Mouse (Mus musculus) 3134 (cell line): ENCODE data around the gene Zfp64.

Source experiments
- DNase-seq: peaks from one replicate; pipeline ENCODE4 v3.0.0-alpha.2; 2011; ENCODE audit warnings: low spot score; ENCODE audit not compliant: insufficient read length; ENCODE audit errors: extremely low read depth

Gene Zfp64

GRCm38 (mm10) chr2:168902634-168903033 is 52.8 kb downstream of the Zfp64 start:
- no peak for DNase-seq

GRCm38 (mm10) chr2:168897906-168898305 is 57.5 kb downstream of the Zfp64 start:
- no peak for DNase-seq

DNA sequence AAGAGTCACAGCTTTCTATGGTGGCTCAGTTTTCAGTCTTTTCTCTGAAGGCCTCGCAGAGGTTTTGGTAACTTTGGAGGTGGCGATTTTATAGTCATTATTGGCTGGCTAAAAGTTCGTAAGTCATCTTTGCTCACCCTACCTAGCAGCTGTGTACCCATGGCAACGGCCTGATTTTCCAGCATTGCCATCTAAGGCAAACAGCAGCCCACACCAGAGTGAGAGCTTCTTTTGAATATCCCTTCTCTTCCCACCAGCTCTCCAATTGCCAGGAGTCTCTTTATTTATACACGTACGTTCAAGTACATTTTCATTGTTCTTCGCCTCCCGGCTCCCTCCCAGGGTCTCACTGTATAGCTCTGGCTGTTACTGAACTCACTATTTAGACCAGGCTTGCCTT is 59.9 kb downstream of the Zfp64 start:
- DNase-seq, result no peak

DNA sequence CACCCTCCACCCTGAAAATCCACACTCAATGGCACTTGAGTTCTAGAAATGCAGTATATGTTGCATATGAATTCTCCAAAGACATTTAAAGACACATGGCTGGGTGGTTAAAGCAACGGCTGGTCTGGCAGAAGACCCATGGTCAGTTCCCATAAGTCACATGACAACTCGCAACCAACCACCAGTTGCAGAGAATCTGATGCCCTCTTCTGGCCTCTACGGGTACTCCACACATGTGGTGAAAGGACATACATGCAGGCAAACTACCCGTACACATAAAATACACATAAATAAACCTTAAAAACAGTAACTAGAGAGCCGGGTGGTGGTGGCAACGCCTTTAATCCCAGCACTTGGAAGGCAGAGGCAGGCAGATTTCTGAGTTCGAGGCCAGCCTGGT is 60.6 kb downstream of the Zfp64 start:
- DNase-seq, result no peak

- no peak for DNase-seq
These were observed 63.3 kb downstream of the Zfp64 start for GRCm38 (mm10) chr2:168892057-168892456.

DNA sequence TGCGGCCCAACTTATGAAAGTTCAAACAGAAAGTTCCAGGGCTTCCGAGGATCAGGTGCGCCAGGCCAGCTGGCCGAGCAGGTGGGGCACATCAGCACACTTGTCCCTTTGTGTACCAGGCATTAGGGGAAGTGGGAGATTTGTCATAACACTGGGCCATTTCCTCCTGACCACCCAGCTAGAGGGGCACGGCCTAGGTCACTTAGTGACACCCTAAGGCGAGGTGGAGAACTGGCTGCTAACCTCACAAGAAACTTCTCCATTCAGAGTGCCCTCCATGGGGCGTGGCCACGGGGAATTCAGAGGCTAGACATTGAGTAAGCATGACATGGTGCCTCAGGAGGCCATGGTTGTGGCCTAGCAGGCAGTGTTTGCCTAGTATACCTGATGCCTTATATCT is 70.7 kb downstream of the Zfp64 start:
- DNase-seq, result no peak

DNA sequence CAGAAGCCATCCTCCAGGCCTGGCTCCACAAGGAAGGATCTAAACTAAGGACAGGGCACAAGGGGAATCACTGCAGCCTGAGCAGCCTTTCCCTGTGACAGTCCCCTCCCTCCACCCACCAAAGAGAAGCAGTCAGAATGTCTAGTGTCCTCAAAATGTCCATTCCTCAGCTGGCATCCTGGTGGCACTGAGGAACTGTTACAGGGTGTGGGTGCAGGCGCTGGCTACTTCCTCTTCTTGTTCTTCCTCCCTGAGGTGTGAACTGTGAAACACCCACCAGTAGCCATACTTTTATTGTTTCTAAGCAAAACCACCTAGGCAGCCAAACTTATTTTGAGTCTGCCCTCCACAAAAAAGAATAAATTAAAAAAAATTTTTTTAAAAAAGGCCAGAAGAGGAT is 72.4 kb downstream of the Zfp64 start:
- no peak for DNase-seq

- no peak for DNase-seq
These were observed 73.5 kb downstream of the Zfp64 start for GRCm38 (mm10) chr2:168881927-168882326.

- DNase-seq, result no peak
These were observed 75.8 kb downstream of the Zfp64 start for GRCm38 (mm10) chr2:168879573-168879972.

- DNase-seq, result no peak
These were observed 76.7 kb downstream of the Zfp64 start for GRCm38 (mm10) chr2:168878708-168879107.

- no peak for DNase-seq
These were observed 77.2 kb downstream of the Zfp64 start for GRCm38 (mm10) chr2:168878158-168878557.

DNA sequence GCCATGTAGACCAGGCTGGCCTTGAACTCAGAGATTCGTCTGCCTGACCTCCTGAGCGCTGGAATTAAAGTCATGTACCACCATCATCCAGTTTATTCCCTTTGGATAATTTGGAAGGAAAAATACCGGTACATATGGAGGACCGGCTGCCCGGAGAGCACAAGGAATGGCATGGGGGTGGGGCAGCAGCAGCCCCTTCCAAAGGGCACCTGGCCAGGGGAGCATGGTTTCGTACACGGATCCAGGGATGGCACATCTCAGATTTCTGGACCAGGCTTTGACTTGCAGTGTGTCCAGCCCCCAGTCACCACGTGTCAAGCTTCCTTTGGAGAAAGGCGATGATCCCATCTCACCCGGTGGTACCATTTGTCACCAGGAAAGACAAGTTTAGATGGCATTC is 78.8 kb downstream of the Zfp64 start:
- no peak for DNase-seq

DNA sequence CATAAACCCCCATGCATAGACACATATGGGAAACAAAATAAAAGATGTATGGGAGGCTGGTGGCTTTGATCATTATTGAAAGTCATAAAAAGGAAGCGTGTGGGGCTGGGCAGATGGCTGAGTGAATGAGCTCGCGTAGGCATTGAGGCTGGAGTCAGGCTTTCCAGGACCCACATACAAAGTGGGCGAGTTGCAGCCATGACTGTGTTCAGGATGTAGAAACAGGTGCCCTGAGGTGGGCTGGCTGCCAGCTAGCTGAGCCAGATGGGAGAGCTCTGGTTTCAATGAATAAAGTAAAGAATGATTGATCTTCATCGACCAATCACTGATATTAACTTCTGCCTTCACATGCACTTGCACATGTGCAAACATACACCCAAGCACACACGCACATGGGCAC is 80.9 kb downstream of the Zfp64 start:
- no peak for DNase-seq

- DNase-seq, result no peak
These were observed 83.4 kb downstream of the Zfp64 start for GRCm38 (mm10) chr2:168871767-168872511.

GRCm38 (mm10) chr2:168870480-168870879 is 84.9 kb downstream of the Zfp64 start:
- DNase-seq, result no peak

GRCm38 (mm10) chr2:168866942-168867341 is 88.4 kb downstream of the Zfp64 start:
- no peak for DNase-seq

DNA sequence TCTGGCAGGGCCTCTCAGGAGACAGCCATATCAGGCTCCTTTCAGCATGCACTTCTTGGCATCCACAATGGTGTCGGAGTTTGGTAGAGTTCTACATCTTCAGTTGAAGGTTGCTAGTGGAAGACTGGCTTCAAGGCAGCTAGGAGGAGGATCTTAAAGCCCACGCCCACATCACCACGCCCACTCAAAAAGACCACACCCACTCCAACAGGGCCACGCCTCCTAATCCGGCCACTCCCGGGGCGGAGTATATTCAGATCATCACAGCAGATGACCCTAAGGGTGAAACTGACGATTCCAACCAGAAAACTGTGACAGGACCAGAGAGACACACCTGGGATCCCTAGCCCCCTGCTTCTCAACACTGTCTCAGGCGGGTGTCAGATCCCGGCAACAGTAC is 89.0 kb downstream of the Zfp64 start:
- peak; percentile 16 for DNase-seq

GRCm38 (mm10) chr2:168864905-168865304 is 90.5 kb downstream of the Zfp64 start:
- DNase-seq, result no peak

GRCm38 (mm10) chr2:168862694-168863093 is 92.7 kb downstream of the Zfp64 start:
- DNase-seq, result no peak

- no peak for DNase-seq
These were observed 94.3 kb downstream of the Zfp64 start for GRCm38 (mm10) chr2:168860922-168861740.

DNA sequence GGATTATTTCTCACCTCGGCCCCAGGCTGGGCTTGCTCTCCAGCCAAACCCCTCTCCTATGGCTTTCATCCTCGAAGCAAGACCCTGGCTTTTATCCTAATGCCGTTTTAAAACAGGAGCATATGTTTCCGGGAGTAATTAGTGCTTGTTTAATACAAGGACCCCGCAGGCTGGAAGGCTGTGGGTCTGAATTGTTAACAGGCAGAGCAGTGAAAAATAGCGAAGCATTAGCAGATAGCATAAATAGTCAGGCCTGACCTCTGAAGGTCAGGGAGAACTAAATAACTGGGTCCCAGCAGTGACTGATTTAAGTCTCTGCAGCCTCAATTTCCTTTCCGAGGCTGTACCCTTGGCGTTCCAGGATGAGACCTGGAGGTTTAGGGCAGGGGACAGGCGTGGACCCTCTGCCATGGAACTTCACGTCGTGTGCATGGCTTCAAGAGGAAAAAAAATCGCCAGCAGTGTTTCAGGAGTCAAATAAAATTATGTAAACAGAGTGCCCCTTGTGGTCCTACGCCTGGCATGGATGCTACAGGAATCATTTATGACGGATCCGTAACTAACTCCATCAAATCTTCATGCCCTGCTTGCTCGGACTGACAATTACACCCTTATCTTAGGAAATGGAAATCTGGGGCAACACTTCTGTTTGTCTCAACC is 95.2 kb downstream of the Zfp64 start:
- DNase-seq, result no peak

DNA sequence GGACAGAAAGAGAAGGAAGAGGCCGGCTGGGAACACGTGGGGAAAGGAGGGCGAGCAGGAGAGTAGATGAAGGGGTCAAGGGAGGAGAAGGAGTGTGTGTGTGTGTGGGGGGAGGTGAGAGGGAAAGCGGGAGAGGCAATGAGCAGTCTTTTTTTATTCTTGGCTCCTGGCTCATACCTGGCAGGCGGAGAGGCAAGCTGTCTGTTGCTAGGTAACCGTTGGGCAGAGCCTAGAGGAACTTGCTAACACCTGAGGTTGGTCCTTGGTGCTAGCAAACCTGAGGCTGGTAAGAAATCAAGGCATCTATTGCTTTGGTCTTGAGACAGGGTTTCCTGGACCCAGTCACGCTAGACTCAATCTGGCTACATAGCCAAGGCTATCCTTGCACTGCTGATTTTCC is 98.7 kb downstream of the Zfp64 start:
- DNase-seq, result no peak
